Mouse (Mus musculus) liver, embryonic 11.5 days (tissue): ENCODE data around the gene Vmn1r11. TPM values are rescaled to one million over a fixed set of nuclear protein-coding genes. Genes with fewer than 3 reads are reported as not detected.

Experiments used
- ATAC-seq: fragments of 200-750 bp; cut with Nextera tagmentation; replicated peaks from 2 replicates; pipeline ENCODE4 v1.8.0; 2017; ENCODE audit warnings: moderate number of reproducible peaks, mild to moderate bottlenecking, moderate TSS enrichment, moderate library complexity; ENCODE audit not compliant: low FRiP score
- DNase-seq: peaks from one replicate; pipeline ENCODE4 v3.0.0-alpha.2; 2017; ENCODE audit warnings: low spot score
- H3K27ac ChIP-seq: fragments of 300-500 bp; sonication (generic); 2 replicates; pipeline ENCODE4 v1.5.1; 2014; ENCODE audit warnings: mild to moderate bottlenecking, low read depth, low read length, control low read depth
- H3K27me3 ChIP-seq: fragments of 300-500 bp; sonication (generic); replicated peaks from 2 replicates; pipeline ENCODE4 v1.6.1; 2014; ENCODE audit warnings: low read length, mixed read lengths; ENCODE audit not compliant: control insufficient read depth, insufficient read depth
- H3K36me3 ChIP-seq: fragments of 300-500 bp; sonication (generic); 2 replicates; pipeline ENCODE4 v1.6.1; 2014; ENCODE audit warnings: mild to moderate bottlenecking, low read length, moderate library complexity, mixed read lengths; ENCODE audit not compliant: control insufficient read depth, insufficient read depth
- H3K4me1 ChIP-seq: fragments of 300-500 bp; sonication (generic); replicated peaks from 2 replicates; pipeline ENCODE4 v1.6.1; 2014; ENCODE audit warnings: low read length, mixed read lengths; ENCODE audit not compliant: control insufficient read depth, insufficient read depth
- H3K4me2 ChIP-seq: fragments of 300-500 bp; sonication (generic); 2 replicates; pipeline ENCODE4 v1.6.1; 2014; ENCODE audit warnings: mild to moderate bottlenecking, control low read depth, moderate library complexity
- H3K4me3 ChIP-seq: fragments of 300-500 bp; sonication (generic); 2 replicates; pipeline ENCODE4 v1.5.1; 2014; ENCODE audit warnings: low read depth, low read length, control low read depth
- H3K9ac ChIP-seq: fragments of 300-500 bp; sonication (generic); 2 replicates; pipeline ENCODE4 v1.6.1; 2014; ENCODE audit warnings: low read depth, low read length, control low read depth
- H3K9me3 ChIP-seq: fragments of 300-500 bp; sonication (generic); 2 replicates; pipeline ENCODE4 v1.6.1; 2016; ENCODE audit warnings: low read length, inconsistent platforms, mixed read lengths; ENCODE audit not compliant: control insufficient read depth
- WGBS: fragments of 180-500 bp; shearing (Covaris S2); extraction: QIAGEN DNeasy Blood & Tissue Kit; methylation state at CpG from one replicate; pipeline ENCODE4 v1.1.7; 2014; 5-methylcytosine and 5-hydroxymethylcytosine counted together
- polyA plus RNA-seq: library from polyadenylated mRNA; unstranded; fragments of >200 nt; fragmentation: Nextera tagmentation; extraction: Ambion mirVana; gene quantifications from 2 replicates; pipeline ENCODE4 v1.2.1, GENCODE M21; 2014

Vmn1r11 gene
- polyA plus RNA-seq, result not detected in 2 replicates

DNA sequence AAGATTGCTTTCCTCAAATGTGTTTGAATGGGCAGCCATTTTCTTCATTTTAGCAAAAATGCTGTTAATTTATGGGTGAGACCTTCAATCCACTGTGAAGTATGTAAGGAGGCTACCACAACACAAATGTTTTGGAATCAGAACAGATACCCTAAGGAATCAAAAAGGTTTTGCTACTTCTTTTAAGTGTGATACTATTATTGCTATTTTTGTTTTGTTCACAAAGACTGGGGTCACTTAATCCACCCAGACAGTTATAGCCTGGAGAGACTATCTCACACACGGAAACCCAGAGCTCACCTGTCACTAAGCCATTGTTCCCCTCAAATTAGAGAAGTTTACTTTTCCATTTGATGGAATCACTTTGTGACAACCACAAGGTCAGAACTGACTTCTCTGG, at the start of gene Vmn1r11:
Gene Vmn1r11 (plus strand): TSS at position 301 of the 400 bp plus-strand sequence.
- no peaks in the 10 kb centered on the region for H3K36me3 ChIP-seq
- WGBS, result 68% methylated on average over 1 of the region's 1 CpGs
- no peaks in the 10 kb centered on the region for H3K4me1 ChIP-seq
- no peak for DNase-seq
- no peak within 1 kb of the TSS for H3K4me2 ChIP-seq
- H3K27ac ChIP-seq, result no peak within 1 kb of the TSS
- no peaks in the 10 kb centered on the region for H3K9me3 ChIP-seq
- ATAC-seq, result no peak
- no peaks in the 10 kb centered on the region for H3K27me3 ChIP-seq
- no peak within 1 kb of the TSS for H3K4me3 ChIP-seq
- H3K9ac ChIP-seq, result no peak within 1 kb of the TSS

DNA sequence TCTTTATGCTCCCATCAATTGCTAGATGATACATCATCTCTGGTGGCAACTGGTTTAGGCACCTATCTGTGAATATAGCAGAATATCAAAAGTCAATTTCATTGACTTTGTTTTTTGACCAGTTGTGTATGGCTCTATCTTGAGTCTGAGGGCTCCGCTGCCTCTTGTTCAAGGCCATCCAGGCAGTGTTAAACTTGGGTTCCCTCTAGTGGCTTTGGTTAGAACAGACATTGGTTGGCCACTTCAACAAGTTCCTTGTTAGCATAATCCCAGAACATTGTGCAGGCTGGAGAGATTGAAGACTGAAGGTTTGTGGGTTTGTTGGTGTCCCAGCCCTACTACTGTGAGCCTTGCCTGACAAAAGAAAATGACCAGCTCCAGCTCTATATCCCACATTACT, 26.9 kb upstream of the Vmn1r11 start:
- Histone ChIP-seq H3K27me3 (no peaks in the 10 kb centered on the region), H3K27ac (no peak overlapping the region), H3K36me3 (no peaks in the 10 kb centered on the region), H3K4me2 (no peak overlapping the region), H3K4me1 (no peaks in the 10 kb centered on the region), H3K9ac (no peak overlapping the region), H3K9me3 (no peaks in the 10 kb centered on the region), H3K4me3 (no peak overlapping the region)
- ATAC-seq, result no peak
- DNase-seq, result no peak
- WGBS, result 54% methylated on average over 1 of the region's 1 CpGs

DNA sequence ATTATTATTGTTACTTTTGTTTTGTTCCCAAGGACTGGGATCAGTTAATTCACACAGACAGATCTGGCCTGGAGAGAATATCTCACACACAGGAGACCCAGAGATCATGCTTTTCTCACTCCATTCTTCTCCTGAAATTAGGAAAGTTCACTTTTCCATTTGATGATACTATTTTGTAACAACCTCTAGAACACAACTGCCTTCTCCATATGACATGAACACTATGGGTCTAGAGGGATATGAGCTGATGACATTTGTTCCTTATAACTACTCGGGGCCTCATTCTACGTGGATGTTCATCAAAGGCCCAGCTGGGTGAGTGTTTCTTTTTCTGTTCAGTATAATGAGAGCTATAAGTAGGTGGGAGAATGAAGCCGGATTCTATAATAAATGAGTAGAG, 24.1 kb upstream of the Vmn1r11 start, which contains the start of gene Vmn1r10:
Gene Vmn1r10 (plus strand): TSS at position 301 of the 400 bp plus-strand sequence.
- Histone ChIP-seq H3K4me3 (no peak within 1 kb of the TSS), H3K36me3 (no peaks in the 10 kb centered on the region), H3K27me3 (no peaks in the 10 kb centered on the region), H3K4me1 (no peaks in the 10 kb centered on the region), H3K9ac (no peak within 1 kb of the TSS), H3K9me3 (no peaks in the 10 kb centered on the region), H3K27ac (no peak within 1 kb of the TSS), H3K4me2 (no peak within 1 kb of the TSS)
- no peak for ATAC-seq
- DNase-seq, result no peak
- WGBS, result 78% methylated on average over 3 of the region's 3 CpGs

DNA sequence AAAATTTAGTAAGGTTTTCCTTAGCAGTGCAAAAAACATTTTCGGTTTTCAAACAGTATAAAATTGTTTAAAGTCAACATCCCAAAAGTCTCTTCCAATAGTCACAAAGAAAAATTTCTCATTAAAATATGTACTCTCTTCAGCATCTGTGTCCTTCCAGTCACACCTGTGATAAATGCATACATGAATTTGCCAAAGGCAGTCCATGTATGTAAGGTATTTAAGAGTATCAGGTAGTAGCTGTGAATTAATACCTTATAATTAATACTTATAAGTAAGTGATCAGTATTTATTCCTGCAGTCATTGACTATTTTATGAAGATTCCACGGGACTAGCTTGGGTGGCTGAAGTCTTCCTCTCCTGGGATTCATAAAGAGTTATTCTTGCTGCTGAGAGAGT, 23.4 kb downstream of the Vmn1r11 start, which contains the start of gene Vmn1r12:
Gene Vmn1r12 (plus strand): TSS at position 301 of the 400 bp plus-strand sequence.
- H3K36me3 ChIP-seq, result no peaks in the 10 kb centered on the region
- no peak within 1 kb of the TSS for H3K9ac ChIP-seq
- DNase-seq, result no peak
- H3K4me1 ChIP-seq, result no peaks in the 10 kb centered on the region
- no peaks in the 10 kb centered on the region for H3K27me3 ChIP-seq
- no peak within 1 kb of the TSS for H3K4me3 ChIP-seq
- H3K4me2 ChIP-seq, result no peak within 1 kb of the TSS
- no peaks in the 10 kb centered on the region for H3K9me3 ChIP-seq
- H3K27ac ChIP-seq, result no peak within 1 kb of the TSS
- no peak for ATAC-seq
- 75% methylated on average over 2 of the region's 2 CpGs for WGBS

Other genes with a start within 250 kb of the Vmn1r11 start
- 164 and 171 TPM in 2 replicates for gene Nt5c3, start 209.5 kb upstream of the Vmn1r11 start, polyA plus RNA-seq
- 0.18 and 0.57 TPM in 2 replicates for gene Vmn1r4, start 209.4 kb upstream of the Vmn1r11 start, polyA plus RNA-seq
- gene Vmn1r5, start 163.2 kb upstream of the Vmn1r11 start, polyA plus RNA-seq, result not detected in 2 replicates
- gene Vmn1r6, start 136.2 kb upstream of the Vmn1r11 start, polyA plus RNA-seq, result not detected in 2 replicates
- gene Vmn1r7, start 108.1 kb upstream of the Vmn1r11 start, polyA plus RNA-seq, result not detected in 2 replicates
- gene Vmn1r8, start 101.2 kb upstream of the Vmn1r11 start, polyA plus RNA-seq, result not detected in 2 replicates
- not detected in 2 replicates for gene Vmn1r9, start 66.7 kb upstream of the Vmn1r11 start, polyA plus RNA-seq
- not detected in 2 replicates for gene Vmn1r10, start 24.0 kb upstream of the Vmn1r11 start, polyA plus RNA-seq
- not detected in 2 replicates for gene Vmn1r12, start 23.5 kb downstream of the Vmn1r11 start, polyA plus RNA-seq
- gene Vmn1r13, start 69.8 kb downstream of the Vmn1r11 start, polyA plus RNA-seq, result not detected in 2 replicates
- gene Vmn1r14, start 98.2 kb downstream of the Vmn1r11 start, polyA plus RNA-seq, result not detected in 2 replicates
- not detected in 2 replicates for gene Vmn1r15, start 124.5 kb downstream of the Vmn1r11 start, polyA plus RNA-seq
- gene Vmn1r16, start 196.0 kb downstream of the Vmn1r11 start, polyA plus RNA-seq, result not detected in 2 replicates
- not detected in 2 replicates for gene Vmn1r17, start 230.3 kb downstream of the Vmn1r11 start, polyA plus RNA-seq